Mouse (Mus musculus) cortical plate, adult 2 months (tissue): ENCODE results near the gene Hoxc6.

Source experiments
- CTCF ChIP-seq: fragments of 200-500 bp; IDR thresholded peaks from 2 replicates; pipeline ENCODE4 v1.5.1; 2011; ENCODE audit warnings: mild to moderate bottlenecking, control low read depth, low read length; ENCODE audit not compliant: insufficient read depth; ENCODE audit errors: extremely low read depth
- POLR2A ChIP-seq: fragments of 200-500 bp; IDR thresholded peaks from 2 replicates; pipeline ENCODE4 v1.6.1; 2011; ENCODE audit warnings: mild to moderate bottlenecking, low read length, control low read depth; ENCODE audit not compliant: insufficient read depth; ENCODE audit errors: extremely low read depth

- TF ChIP-seq POLR2A (no peak), CTCF (no peak)
Measured at GRCm38 (mm10) chr15:102975034-102975433, 23.0 kb upstream of the Hoxc6 start.
